Mouse (Mus musculus) ovary, postnatal 10 days (tissue): ENCODE data around the gene Csf2rb2.
"Not testable (repeated sequence)": the region's sequence is repeated elsewhere in the genome, so short reads cannot be mapped to it uniquely, and the experiment has no call there.

ENCODE experiments used
- DNase-seq: peaks from one replicate; pipeline ENCODE4 v3.0.0; 2022; ENCODE audit warnings: low spot score

Csf2rb2 gene

DNA sequence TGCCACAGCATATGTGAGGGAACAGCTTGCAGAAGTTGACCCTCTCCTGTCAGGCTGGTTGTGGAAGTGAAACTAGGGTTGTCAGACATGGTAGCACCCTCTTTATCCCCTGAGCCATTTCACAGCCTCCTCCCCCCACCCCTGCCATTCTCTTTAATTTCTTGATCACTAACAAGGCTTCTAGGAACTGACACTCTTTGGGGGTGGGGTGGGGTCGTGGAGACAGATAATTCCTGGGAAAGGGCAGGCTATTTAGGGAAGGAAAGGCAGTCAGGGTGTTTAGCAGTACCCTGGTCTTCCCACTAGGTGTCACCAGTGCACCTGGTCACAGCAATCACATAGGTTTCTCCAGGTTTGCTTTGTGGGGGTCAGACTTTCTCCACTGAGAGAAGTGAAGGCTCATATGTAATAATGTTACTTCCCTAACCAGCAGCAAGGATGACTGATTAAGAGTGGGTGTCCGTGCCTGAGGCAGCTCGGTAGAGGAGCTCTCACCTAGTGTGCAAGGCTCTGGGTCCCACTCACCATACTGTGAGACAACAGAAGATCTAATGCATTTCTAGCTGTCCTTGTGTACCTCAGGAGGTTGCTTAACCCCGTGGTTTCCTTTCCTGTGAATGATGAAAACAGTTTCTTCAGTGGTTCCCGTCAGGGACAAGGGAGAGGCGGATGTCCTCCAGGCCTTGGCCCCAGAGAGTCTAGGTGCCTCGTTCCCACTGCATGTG, 48.0 kb downstream of the Csf2rb2 start:
- peak; percentile 27 for DNase-seq

DNA sequence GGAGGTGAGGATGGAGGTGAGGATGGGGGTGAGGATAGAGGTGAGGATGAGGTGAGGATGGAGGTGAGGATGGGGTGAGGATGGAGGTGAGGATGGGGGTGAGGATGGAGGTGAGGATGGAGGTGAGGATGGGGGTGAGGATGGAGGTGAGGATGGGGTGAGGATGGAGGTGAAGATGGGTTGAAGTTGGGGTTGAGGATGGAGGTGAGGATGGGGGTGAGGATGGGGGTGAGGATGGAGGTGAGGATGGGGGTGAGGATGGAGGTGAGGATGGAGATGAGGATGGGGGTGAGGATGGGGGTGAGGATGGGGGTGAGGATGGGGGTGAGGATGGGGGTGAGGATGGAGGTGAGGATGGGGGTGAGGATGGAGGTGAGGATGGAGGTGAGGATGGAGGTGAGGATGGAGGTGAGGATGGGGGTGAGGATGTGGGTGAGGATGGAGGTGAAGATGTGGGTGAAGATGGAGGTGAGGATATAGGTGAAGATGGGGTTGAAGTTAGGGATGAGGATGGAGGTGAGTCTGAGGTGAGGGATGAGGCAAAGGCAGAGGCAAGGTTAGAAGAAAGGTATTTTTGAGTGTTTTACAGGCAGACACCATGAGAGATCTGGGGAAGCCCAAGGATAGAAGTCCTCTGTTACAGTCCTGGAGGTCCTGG, 48.8 kb downstream of the Csf2rb2 start:
- DNase-seq, result not testable (repeated sequence)

DNA sequence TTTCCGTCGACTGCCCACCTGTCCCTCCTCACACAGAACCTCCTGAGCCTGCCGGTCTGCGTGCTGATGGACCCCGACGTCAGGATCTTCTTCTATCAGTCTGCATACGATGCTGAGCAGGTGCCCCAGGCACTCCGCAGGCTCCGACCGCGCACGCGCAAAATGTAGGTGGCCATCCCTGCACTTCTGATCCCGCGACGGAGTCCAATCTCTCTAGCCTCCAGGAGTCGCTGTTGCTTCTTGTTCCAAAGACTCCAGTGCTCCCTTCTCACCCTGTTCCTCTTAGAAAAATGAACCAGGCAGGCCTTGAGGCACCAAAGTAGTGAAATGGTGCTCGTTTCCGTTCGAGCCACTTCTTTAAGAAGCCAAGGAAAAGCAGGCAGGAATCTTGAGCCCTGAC, 50.8 kb downstream of the Csf2rb2 start:
- DNase-seq, result no peak

DNA sequence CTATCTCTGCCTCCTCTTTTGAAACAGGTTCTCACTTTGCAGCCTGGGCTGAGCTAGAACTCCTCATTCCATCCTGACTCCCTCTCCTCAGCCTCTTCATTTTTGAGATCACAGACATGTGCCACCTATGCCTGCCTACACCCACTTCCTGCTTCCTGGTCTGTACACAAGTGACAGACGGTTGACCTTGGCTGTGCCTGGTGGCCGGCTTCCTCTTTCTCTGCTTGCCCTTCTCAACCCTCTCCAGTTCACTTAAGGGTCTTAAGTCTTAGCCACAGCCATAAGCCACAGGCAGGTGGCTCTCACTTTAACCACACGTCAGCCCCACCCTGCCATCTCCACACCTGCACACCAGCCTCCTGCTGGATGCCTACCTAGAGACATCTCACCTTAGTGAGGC, 57.1 kb downstream of the Csf2rb2 start:
- DNase-seq, result no peak

DNA sequence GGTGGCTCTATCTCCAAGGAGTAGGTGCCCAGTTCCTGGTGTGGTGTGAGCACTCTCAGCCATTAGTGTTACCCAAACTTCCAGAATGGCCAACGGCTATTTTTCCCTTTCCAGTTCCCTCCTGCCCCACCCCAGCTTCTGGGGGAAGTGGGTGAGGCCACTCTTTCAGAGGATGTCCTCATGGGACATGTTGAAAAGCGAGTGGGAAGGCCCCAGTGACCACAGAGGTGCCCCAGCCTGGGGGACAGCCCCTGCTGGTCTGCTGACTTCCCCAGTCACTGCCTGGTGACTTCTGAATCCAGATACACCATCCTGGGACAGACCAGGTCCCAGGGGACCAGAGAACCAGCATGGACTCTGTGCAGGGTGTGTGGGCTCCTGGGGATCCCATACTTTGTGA, 57.9 kb downstream of the Csf2rb2 start:
- no peak for DNase-seq

DNA sequence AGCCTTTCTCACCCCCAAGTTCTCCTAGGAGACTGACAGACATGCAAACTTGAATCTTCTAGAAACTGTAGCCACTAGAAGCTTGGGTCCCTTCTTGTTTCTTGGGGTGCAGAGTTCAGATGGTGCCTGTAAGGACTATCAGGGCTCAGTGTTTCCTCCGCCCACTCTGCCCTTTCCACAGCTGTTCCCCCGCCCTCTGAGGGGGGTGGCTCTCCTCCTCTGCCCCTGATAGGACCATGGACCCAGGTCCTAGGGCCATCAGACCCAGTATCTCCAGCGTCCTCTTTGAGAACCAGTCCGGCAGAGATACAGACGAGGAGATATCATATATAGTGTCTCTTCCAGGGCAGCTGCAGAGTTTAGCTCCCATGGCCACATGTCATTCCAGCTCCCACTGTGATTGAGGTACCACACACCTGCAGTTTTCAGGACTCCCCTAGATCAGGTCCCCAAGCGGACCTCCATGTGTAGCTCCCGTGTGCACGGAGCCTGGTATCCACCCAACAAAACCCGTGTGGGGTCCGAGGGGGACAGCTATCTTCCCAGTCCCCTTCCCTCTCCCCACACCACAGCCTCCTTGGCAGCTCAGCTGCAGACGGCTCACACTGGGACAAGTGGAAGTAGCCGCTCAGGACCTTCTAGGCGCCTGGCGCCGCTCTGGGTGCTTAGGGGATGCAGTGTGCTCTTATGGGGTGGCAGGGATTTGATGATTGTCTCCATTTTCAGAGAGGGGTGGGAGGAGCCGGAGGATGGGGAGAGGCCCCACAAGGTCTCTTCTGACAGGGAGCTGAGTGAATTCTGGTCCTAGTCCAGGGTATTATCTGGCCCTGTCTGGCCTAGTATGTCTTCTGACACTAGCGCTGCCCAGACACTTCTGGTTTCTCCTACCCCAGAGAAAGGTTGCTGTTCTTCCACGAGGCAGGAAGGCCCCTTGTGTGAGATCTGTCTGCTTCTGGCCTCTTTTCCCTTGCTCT, 59.1 kb downstream of the Csf2rb2 start:
- no peak for DNase-seq

DNA sequence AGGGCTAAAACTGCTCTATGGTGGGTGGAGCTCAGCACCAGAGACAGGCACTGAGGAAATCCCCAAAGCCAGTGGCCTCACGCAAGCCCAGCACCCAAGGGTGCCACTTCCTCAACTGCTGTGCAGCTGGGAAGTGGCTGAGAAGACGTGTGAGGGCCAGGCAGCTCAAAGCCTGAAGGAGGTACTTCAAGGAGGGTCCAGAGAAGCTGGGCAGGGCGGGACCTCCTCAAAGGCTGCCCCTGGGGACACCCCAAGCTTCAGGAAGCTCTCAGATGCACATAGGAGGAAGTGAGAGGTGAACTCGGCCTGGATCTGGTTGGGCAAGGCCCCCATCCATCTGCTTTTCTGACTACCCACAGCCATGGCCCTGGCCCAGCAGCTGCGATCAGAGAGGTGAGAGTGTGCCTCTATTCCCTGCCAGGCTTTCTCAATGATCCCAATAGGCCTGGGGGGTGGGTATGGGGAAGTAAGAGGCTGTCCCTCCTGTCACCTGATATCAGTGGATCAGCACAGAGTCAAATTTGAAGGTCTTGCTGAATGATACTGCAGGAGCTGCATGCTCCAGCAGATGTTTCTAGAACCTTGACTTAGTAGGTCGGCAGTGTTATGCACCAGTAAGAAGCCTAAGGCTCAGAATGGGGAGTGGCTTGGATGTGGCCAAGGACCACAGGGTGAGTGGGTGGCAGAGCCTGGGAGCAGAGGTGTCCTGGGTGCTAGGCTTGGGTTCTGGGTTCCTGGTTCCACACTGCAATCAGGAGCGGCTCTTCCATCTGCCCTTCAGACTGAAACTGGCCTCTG, 60.6 kb downstream of the Csf2rb2 start, which contains the start of gene Ncf4:
Gene Ncf4 (plus strand): TSS at position 107 of the 798 bp plus-strand sequence.
- no peak for DNase-seq

DNA sequence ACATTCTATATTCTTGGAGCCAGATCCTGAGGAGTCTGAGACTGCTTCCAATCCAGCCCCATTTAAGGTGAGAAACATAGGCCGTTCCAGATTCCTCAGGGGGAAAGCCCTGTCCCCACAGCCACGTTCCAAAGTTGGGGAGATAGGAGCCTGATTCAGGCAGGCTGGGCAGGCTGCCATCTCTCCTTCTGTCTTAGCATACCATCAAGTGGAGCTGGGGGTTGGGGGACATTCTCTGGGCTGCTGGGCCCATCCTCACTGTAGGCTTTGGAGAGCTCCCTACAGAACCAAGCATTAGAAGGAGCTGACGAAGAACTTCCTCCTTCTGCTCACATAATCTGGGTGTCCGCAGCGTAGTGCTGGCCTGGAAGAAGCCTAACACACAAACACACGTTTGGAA, 61.7 kb downstream of the Csf2rb2 start:
- no peak for DNase-seq

DNA sequence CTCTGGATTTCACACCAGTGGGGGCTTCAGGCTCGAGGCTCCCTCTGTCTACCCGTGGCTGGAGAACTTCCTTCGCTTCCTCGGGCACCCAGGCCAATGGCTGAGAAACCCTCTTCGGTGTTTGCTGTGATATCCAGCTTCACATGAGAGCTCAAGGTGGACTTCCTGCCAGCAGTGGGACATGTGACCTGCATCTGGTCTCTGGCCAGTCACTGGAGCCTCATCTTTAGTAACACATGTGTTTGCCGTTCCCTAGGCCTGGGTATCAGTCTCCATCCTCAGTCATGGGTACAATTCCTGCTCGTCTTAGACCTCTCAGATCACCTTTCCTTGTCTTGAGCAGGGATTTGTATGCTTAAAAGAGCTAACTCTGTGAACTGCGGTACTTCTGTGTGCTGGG, 62.5 kb downstream of the Csf2rb2 start:
- no peak for DNase-seq

DNA sequence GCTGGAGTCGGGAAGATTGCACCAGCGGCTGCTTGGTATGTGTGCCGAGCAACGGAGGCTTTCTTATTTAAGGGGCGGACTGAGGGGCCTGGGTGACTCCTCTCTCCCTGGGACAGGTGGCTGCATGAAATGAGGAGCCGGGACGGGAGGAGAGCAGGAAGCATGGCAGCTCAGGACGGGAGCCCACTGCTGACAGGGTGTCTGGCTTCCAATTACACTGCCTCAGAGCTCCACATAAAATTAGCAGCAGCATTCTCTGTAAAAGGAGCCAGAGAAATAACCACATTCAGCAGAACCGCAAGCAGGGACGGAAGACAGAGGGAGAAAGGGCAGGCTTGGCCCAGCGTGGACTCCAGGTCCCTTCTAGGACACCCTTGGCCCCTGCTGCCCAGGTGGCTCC, 64.2 kb downstream of the Csf2rb2 start:
- no peak for DNase-seq

DNA sequence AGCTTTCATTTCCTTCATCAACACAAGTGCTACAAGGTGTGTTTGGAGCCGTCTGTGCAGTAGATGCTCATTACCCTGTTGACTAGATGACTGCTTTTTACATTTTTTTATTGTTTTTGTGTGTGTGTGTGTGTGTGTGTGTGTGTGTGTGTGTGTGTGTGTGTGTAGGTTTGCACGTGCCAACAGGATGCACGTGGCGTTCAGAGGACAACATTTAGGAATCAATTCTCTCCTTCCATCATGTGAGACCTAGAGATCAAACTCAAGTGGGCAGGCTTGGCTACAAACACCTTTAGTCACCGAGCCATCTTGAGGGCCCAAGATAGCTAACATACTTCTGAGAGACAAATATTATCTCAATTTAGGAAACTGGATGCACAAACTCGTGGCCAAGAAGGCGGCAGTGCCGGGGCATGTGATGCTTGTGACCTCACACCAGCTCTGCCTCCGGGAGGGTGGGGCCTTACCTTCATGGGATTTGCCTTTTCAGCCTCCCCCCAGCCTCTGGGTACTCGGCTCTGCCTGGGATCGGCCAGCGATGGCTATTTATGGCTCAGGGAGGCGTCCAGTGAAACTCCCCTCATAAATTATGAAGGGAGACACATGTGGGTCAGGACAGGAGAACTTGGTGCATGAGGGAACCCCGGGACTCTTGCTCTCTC, 65.4 kb downstream of the Csf2rb2 start:
- no peak for DNase-seq

DNA sequence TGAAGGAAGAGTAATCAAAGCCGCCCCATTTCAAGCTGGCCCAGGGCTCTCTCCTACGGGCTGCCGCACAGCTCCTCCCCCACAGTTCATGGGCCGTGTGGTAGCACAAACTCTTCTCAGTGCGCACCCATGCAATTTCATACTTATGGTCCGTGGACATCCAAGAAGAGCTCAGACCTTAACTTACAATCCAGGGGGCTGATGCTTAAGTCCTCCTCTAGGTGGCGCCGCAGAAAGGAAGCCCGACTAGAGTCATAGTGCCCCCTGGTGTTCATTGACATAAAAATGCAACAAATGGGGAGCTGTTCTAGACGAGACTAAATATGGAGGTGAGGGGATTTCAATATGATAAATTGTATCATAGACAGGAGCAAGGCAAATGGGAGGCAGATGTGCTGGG, 66.1 kb downstream of the Csf2rb2 start:
- no peak for DNase-seq

DNA sequence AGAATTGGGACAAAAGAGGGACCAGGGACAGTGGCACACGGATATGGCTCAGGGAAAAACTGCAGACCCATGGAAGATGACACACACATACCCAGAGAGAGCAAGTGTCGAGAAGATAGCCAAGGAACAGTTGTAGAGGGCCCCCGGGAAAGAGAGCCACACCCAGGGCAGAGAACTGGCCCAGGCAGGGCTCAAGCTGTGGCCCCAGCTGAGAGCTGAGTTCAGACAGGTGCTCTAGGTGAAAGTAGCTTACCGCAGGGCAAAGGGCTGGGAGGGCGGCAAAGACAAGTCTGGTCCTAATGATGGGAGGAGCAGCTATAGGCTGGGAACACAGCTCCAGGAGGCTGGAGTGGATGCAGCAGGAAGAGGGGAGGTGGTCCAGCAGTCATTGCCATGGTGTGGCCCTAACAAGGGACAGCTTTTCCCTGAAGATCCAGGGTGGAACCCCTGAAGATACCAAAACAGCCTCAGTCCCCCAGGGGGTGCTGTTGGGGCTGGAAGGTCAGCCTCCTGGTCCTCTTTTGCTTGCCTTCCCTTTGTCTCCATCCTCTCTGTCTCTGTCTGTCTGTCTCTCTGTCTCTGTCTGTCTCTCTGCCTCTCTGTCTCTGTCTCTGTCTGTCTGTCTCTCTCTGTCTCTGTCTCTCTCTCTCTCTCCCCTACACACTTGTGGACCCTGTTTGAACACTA, 70.6 kb downstream of the Csf2rb2 start:
- DNase-seq, result no peak
